Mouse (Mus musculus) kidney, postnatal 0 days (tissue): ENCODE results near the gene Mmp9. TPM values are rescaled to one million over a fixed set of nuclear protein-coding genes. Genes with fewer than 3 reads are reported as not detected.

Experiments used
- ATAC-seq: fragments of 200-750 bp; cut with Nextera tagmentation; replicated peaks from 2 replicates; pipeline ENCODE4 v1.8.0; 2017; ENCODE audit warnings: low read depth, moderate number of reproducible peaks, moderate TSS enrichment, moderate library complexity; ENCODE audit not compliant: low FRiP score
- DNase-seq: peaks from one replicate; pipeline ENCODE4 v3.0.0-alpha.2; 2016; ENCODE audit warnings: low spot score
- H3K27ac ChIP-seq: fragments of 300-500 bp; sonication (generic); 2 replicates; pipeline ENCODE4 v1.5.1; 2014; ENCODE audit warnings: mild to moderate bottlenecking
- H3K27me3 ChIP-seq: fragments of 300-500 bp; sonication (generic); 2 replicates; pipeline ENCODE4 v1.6.1; 2014; ENCODE audit warnings: low read length, mixed read lengths; ENCODE audit not compliant: insufficient read depth
- H3K36me3 ChIP-seq: fragments of 300-500 bp; sonication (generic); 2 replicates; pipeline ENCODE4 v1.6.1; 2014; ENCODE audit warnings: low read length, mixed read lengths; ENCODE audit not compliant: insufficient read depth
- H3K4me1 ChIP-seq: fragments of 300-500 bp; sonication (generic); replicated peaks from 2 replicates; pipeline ENCODE4 v1.6.1; 2014; ENCODE audit warnings: antibody characterized with exemption, low read length, mixed read lengths; ENCODE audit not compliant: insufficient read depth
- H3K4me2 ChIP-seq: fragments of 300-500 bp; sonication (generic); 2 replicates; pipeline ENCODE4 v1.6.1; 2014; ENCODE audit warnings: mild to moderate bottlenecking, low read length, moderate library complexity, mixed read lengths
- H3K4me3 ChIP-seq: fragments of 300-500 bp; sonication (generic); replicated peaks from 2 replicates; pipeline ENCODE4 v1.5.1; 2014; ENCODE audit warnings: low read depth, low read length
- H3K9ac ChIP-seq: fragments of 300-500 bp; sonication (generic); 2 replicates; pipeline ENCODE4 v1.6.1; 2014; ENCODE audit warnings: low read depth, low read length
- H3K9me3 ChIP-seq: fragments of 300-500 bp; sonication (generic); replicated peaks from 2 replicates; pipeline ENCODE4 v1.6.1; 2016; ENCODE audit warnings: low read length, inconsistent platforms, mixed read lengths
- CTCF ChIP-seq: IDR thresholded peaks from 2 replicates; pipeline ENCODE4 v1.5.1; 2016; ENCODE audit warnings: antibody characterized with exemption, low read depth, mild to moderate bottlenecking, moderate library complexity
- WGBS: fragments of 180-500 bp; shearing (Covaris S2); extraction: QIAGEN DNeasy Blood & Tissue Kit; methylation state at CpG from one replicate; pipeline ENCODE4 v1.1.7; 2014; 5-methylcytosine and 5-hydroxymethylcytosine counted together
- polyA plus RNA-seq: library from polyadenylated mRNA; unstranded; fragments of >200 nt; fragmentation: Nextera tagmentation; extraction: Ambion mirVana; gene quantifications from 2 replicates; pipeline ENCODE4 v1.2.1, GENCODE M21; 2015

The Mmp9 gene
- polyA plus RNA-seq, 1 experiment from 2014 or later = 1.7 TPM

GRCm38 (mm10) chr2:164960716-164961441 lies 20.3 kb downstream of the Mmp9 start, which contains the start of gene Slc12a5:
Slc12a5 (plus strand) TSS chr2:164960802.
- Histone ChIP-seq H3K9ac (peak within 1 kb of the TSS; percentile 40; the same call in 1 of the 2 replicates), H3K4me3 (peak within 1 kb of the TSS; percentile 53), H3K9me3 (no peaks in the 10 kb centered on the region), H3K27me3 (no peaks in the 10 kb centered on the region; the same call in 1 of the 2 replicates), H3K4me1 (peaks cover 8% of the 10 kb centered on the region), H3K4me2 (peak within 1 kb of the TSS; percentile 75), H3K27ac (no peak within 1 kb of the TSS), H3K36me3 (no peaks in the 10 kb centered on the region)
- no peak for TF ChIP-seq CTCF
- peak; percentile 68 for ATAC-seq
- under 1% methylated on average over 39 of the region's 54 CpGs for WGBS
- peak; percentile 60 for DNase-seq

DNA sequence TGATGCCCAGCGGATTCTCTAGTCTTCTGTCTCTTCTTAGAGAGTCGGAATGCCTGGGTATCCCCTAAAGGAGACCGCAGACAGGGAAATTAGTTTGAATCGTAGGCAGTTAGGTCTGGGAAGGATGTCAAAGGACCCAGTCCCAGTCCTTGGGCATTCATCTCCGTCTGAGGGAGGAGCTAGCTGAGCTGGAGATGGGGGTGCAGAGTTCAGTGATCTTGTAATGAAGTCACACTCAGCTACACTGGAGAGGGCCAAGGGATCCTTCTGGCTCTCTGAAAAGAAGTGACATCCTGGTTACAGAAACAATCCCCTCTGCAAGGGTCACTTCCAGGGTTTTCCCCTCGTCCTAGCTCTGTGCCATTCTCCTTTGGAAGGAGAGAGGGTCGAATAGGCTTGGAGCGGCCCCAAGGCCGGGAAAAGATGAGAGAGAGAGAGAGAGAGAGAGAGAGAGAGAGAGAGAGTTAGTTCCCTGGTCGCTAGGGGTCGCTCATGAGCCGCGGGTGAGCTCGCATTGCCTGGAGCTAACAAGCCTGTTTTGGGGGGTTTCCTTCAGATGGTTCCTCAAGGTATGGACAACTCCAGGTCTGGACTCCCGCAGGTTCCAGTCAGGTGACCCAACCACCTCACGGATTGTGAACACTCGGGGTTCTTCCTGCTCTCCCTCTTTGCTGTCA lies 21.1 kb downstream of the Mmp9 start:
- ATAC-seq = 0 out of 2 replicates have a peak, but pooled peaks have one; percentile 17

DNA sequence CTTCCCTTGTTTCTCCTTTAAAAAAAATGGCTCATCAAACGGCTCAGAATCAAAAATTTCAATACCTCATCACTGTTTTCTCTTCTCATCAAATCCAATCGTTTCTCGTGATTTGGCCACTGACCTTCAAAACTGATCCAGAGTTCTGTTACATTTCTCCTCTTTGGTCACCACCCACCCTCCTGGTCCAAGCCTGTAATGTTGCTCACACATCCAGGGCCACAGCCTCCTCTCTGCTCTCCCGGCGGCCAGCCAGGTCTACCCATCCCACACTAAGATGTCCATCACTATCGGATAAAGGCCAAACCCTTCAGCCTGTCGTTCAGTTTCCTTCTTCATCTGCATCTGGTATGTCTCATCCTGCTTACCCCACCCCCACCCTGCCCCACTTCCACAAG lies 21.6 kb downstream of the Mmp9 start:
- H3K4me2 ChIP-seq = no peak overlapping the region
- no peaks in the 10 kb centered on the region for H3K9me3 ChIP-seq
- H3K27ac ChIP-seq = no peak overlapping the region
- H3K36me3 ChIP-seq = no peaks in the 10 kb centered on the region
- no peak overlapping the region for H3K4me3 ChIP-seq
- no peak for DNase-seq
- H3K9ac ChIP-seq = no peak overlapping the region
- TF ChIP-seq CTCF = no peak; the same call in 1 of the 2 replicates
- H3K27me3 ChIP-seq = peaks cover 9% of the 10 kb centered on the region
- H3K4me1 ChIP-seq = peaks cover 8% of the 10 kb centered on the region
- WGBS = 45% methylated on average over 7 of the region's 7 CpGs
- no peak for ATAC-seq

More for the DNA sequence above, 21.1 kb downstream of the Mmp9 start:
- 7% methylated on average over 17 of the region's 17 CpGs for WGBS
- Histone ChIP-seq H3K27me3 (peaks cover 4% of the 10 kb centered on the region), H3K4me1 (peaks cover 8% of the 10 kb centered on the region), H3K9me3 (no peaks in the 10 kb centered on the region), H3K9ac (no peak overlapping the region), H3K27ac (no peak overlapping the region), H3K4me2 (no peak overlapping the region), H3K36me3 (no peaks in the 10 kb centered on the region), H3K4me3 (no peak overlapping the region)
- TF ChIP-seq CTCF = peak; percentile 79
- peak; percentile 58 for DNase-seq

- Histone ChIP-seq H3K4me1 (peaks cover 14% of the 10 kb centered on the region), H3K27me3 (peaks cover 30% of the 10 kb centered on the region), H3K4me2 (no peak overlapping the region), H3K9ac (no peak overlapping the region), H3K9me3 (no peaks in the 10 kb centered on the region), H3K4me3 (no peak overlapping the region), H3K36me3 (no peaks in the 10 kb centered on the region), H3K27ac (no peak overlapping the region)
- TF ChIP-seq CTCF = no peak
- no peak for ATAC-seq
- WGBS = 49% methylated on average over 9 of the region's 9 CpGs
- DNase-seq = no peak
Measured at GRCm38 (mm10) chr2:164964242-164964894, 23.8 kb downstream of the Mmp9 start.

GRCm38 (mm10) chr2:164964981-164965380 lies 24.4 kb downstream of the Mmp9 start:
- no peak overlapping the region for H3K4me2 ChIP-seq
- no peak for TF ChIP-seq CTCF
- no peak for DNase-seq
- no peak overlapping the region for H3K27ac ChIP-seq
- 91% methylated on average over 1 of the region's 1 CpGs for WGBS
- ATAC-seq = no peak
- H3K4me1 ChIP-seq = peaks cover 14% of the 10 kb centered on the region
- no peaks in the 10 kb centered on the region for H3K9me3 ChIP-seq
- H3K9ac ChIP-seq = no peak overlapping the region
- H3K4me3 ChIP-seq = no peak overlapping the region
- H3K36me3 ChIP-seq = no peaks in the 10 kb centered on the region
- H3K27me3 ChIP-seq = peaks cover 36% of the 10 kb centered on the region

DNA sequence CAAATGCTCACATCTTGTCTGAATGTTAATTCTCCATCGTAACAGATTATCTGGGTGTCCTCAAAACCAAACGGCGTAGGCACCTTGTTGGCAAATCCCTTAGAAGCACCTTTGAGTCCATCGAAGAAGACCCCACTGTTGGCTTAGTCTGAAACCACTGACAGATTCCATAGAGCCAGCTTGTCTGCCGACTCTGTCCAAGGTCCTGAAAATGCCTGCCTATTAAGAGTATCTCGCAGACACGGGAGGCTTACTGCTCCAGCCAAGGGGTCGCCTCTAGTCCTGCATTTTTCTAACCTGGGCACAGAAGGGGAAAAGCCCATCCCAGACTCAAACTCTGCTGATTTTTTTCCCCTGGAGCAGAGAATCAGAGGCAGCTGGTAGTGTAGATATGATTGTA lies 25.8 kb downstream of the Mmp9 start:
- peaks cover 50% of the 10 kb centered on the region for H3K27me3 ChIP-seq

More for the DNA sequence above, 25.8 kb downstream of the Mmp9 start:
- Histone ChIP-seq H3K4me3 (no peak overlapping the region), H3K4me1 (peaks cover 7% of the 10 kb centered on the region), H3K9me3 (no peaks in the 10 kb centered on the region), H3K4me2 (no peak overlapping the region), H3K27ac (no peak overlapping the region), H3K9ac (no peak overlapping the region), H3K36me3 (no peaks in the 10 kb centered on the region)
- WGBS = 17% methylated on average over 8 of the region's 8 CpGs
- peak; percentile 82 for DNase-seq
- no peak for ATAC-seq
- no peak for TF ChIP-seq CTCF
